Mouse (Mus musculus) forebrain, embryonic 12.5 days (tissue): ENCODE measurements around the gene Ntrk2. TPM values are rescaled to one million over a fixed set of nuclear protein-coding genes. Genes with fewer than 3 reads are reported as not detected.

Experiments
- ATAC-seq: fragments of 200-750 bp; cut with Nextera tagmentation; 2 replicates; pipeline ENCODE4 v1.8.0; 2017; ENCODE audit warnings: moderate TSS enrichment; ENCODE audit not compliant: low FRiP score
- H3K27ac ChIP-seq: fragments of 300-500 bp; sonication (generic); 2 replicates; pipeline ENCODE4 v1.5.1; 2016; ENCODE audit warnings: mild to moderate bottlenecking
- H3K27me3 ChIP-seq: fragments of 300-500 bp; sonication (generic); 2 replicates; pipeline ENCODE4 v1.6.1; 2016; ENCODE audit warnings: mild to moderate bottlenecking
- H3K36me3 ChIP-seq: fragments of 300-500 bp; sonication (generic); replicated peaks from 2 replicates; pipeline ENCODE4 v1.6.1; 2016; ENCODE audit warnings: mild to moderate bottlenecking
- H3K4me1 ChIP-seq: fragments of 300-500 bp; sonication (generic); 2 replicates; pipeline ENCODE4 v1.6.1; 2016
- H3K4me2 ChIP-seq: fragments of 300-500 bp; sonication (generic); 2 replicates; pipeline ENCODE4 v1.6.1; 2016; ENCODE audit warnings: mild to moderate bottlenecking, moderate library complexity
- H3K4me3 ChIP-seq: fragments of 300-500 bp; sonication (generic); replicated peaks from 2 replicates; pipeline ENCODE4 v1.5.1; 2016; ENCODE audit warnings: mild to moderate bottlenecking
- H3K9ac ChIP-seq: fragments of 300-500 bp; sonication (generic); 2 replicates; pipeline ENCODE4 v1.6.1; 2016; ENCODE audit warnings: mild to moderate bottlenecking
- H3K9me3 ChIP-seq: fragments of 300-500 bp; sonication (generic); 2 replicates; pipeline ENCODE4 v1.6.1; 2016
- WGBS: fragments of 180-500 bp; shearing (Covaris S2); methylation state at CpG from one replicate; pipeline ENCODE4 v1.1.7; 2016; 5-methylcytosine and 5-hydroxymethylcytosine counted together
- polyA plus RNA-seq: library from polyadenylated mRNA; unstranded; fragments of >200 nt; fragmentation: Nextera tagmentation; extraction: Ambion mirVana; gene quantifications from 2 replicates; pipeline ENCODE4 v1.2.1, GENCODE M21; 2016

Gene Ntrk2
- polyA plus RNA-seq, 1 experiment from 2014 or later = 51.7 TPM

DNA sequence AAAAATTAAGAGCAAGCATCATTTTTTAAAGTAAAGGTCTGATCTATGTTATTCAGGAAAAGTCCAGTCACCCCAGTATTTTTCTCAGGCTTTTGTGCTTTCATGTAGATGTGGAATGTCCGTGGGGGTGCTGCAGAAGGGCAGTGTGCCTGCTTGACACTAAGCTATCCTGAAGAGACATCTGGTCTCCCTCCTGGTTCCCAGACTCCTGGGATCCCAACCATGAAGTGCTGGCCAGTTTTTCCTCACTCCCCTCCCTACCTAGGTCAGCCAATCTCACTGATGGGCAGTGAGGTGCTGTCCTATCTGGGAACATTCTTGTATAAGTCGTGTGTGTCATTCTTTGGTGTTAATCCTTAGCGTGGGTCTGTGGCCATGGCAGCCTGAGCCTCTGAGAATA, 369.7 kb downstream of the Ntrk2 start:
- no peak overlapping the region for H3K27ac ChIP-seq
- no peak for ATAC-seq
- no peak overlapping the region for H3K4me2 ChIP-seq
- no peaks in the 10 kb centered on the region for H3K27me3 ChIP-seq
- H3K9me3 ChIP-seq = no peaks in the 10 kb centered on the region
- WGBS = 60% methylated on average over 3 of the region's 3 CpGs
- no peak overlapping the region for H3K4me3 ChIP-seq
- H3K4me1 ChIP-seq = peaks cover 14% of the 10 kb centered on the region; the same call in 1 of the 2 replicates
- no peak overlapping the region for H3K9ac ChIP-seq
- no peaks in the 10 kb centered on the region for H3K36me3 ChIP-seq

DNA sequence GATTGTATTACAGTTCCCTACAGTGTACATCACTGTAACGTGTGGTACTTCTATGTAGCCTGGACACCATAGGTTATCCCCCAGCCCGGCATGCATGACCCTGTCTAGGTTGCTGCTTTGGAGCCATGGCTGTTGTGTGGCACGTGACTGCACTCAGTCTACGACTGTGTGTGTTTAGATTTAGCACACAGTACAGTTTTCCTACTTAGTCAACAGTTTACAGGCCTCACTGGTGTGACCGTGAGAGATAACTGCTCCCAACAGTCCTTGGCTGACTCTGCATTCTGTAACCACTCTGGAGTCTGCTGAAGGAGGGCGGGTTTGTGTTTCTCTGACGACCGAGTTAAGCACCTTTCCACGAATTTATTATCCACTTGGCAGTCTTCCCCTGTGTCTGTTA, 370.1 kb downstream of the Ntrk2 start:
- 83% methylated on average over 9 of the region's 9 CpGs for WGBS
- no peak for ATAC-seq
- no peak overlapping the region for H3K4me3 ChIP-seq
- no peak overlapping the region for H3K4me2 ChIP-seq
- H3K9me3 ChIP-seq = no peaks in the 10 kb centered on the region
- peaks cover 19% of the 10 kb centered on the region; the same call in 1 of the 2 replicates for H3K4me1 ChIP-seq
- H3K27me3 ChIP-seq = no peaks in the 10 kb centered on the region
- no peaks in the 10 kb centered on the region for H3K36me3 ChIP-seq
- H3K27ac ChIP-seq = no peak overlapping the region
- H3K9ac ChIP-seq = no peak overlapping the region

GRCm38 (mm10) chr13:59177003-59177402, 370.6 kb downstream of the Ntrk2 start:
- H3K27me3 ChIP-seq = no peaks in the 10 kb centered on the region
- H3K4me3 ChIP-seq = no peak overlapping the region
- peaks cover 21% of the 10 kb centered on the region; the same call in 1 of the 2 replicates for H3K4me1 ChIP-seq
- WGBS = 71% methylated on average over 9 of the region's 9 CpGs
- H3K27ac ChIP-seq = no peak overlapping the region
- no peak for ATAC-seq
- no peaks in the 10 kb centered on the region for H3K9me3 ChIP-seq
- no peaks in the 10 kb centered on the region for H3K36me3 ChIP-seq
- H3K9ac ChIP-seq = no peak overlapping the region
- H3K4me2 ChIP-seq = no peak overlapping the region

- no peak for ATAC-seq
- 82% methylated on average over 4 of the region's 4 CpGs for WGBS
Measured at GRCm38 (mm10) chr13:59179986-59180385, 373.6 kb downstream of the Ntrk2 start.

GRCm38 (mm10) chr13:59180781-59181180, 374.4 kb downstream of the Ntrk2 start:
- Histone ChIP-seq H3K9ac (no peak overlapping the region), H3K27me3 (no peaks in the 10 kb centered on the region), H3K4me1 (peaks cover 21% of the 10 kb centered on the region; the same call in 1 of the 2 replicates), H3K36me3 (no peaks in the 10 kb centered on the region), H3K4me3 (no peak overlapping the region), H3K27ac (no peak overlapping the region), H3K4me2 (no peak overlapping the region), H3K9me3 (no peaks in the 10 kb centered on the region)
- 77% methylated on average over 10 of the region's 10 CpGs for WGBS
- no peak for ATAC-seq

More at GRCm38 (mm10) chr13:59179986-59180385, 373.6 kb downstream of the Ntrk2 start:
- Histone ChIP-seq H3K4me3 (no peak overlapping the region), H3K36me3 (no peaks in the 10 kb centered on the region), H3K4me1 (peaks cover 21% of the 10 kb centered on the region; the same call in 1 of the 2 replicates), H3K27ac (no peak overlapping the region), H3K27me3 (no peaks in the 10 kb centered on the region), H3K9me3 (no peaks in the 10 kb centered on the region), H3K9ac (no peak overlapping the region), H3K4me2 (no peak overlapping the region)

DNA sequence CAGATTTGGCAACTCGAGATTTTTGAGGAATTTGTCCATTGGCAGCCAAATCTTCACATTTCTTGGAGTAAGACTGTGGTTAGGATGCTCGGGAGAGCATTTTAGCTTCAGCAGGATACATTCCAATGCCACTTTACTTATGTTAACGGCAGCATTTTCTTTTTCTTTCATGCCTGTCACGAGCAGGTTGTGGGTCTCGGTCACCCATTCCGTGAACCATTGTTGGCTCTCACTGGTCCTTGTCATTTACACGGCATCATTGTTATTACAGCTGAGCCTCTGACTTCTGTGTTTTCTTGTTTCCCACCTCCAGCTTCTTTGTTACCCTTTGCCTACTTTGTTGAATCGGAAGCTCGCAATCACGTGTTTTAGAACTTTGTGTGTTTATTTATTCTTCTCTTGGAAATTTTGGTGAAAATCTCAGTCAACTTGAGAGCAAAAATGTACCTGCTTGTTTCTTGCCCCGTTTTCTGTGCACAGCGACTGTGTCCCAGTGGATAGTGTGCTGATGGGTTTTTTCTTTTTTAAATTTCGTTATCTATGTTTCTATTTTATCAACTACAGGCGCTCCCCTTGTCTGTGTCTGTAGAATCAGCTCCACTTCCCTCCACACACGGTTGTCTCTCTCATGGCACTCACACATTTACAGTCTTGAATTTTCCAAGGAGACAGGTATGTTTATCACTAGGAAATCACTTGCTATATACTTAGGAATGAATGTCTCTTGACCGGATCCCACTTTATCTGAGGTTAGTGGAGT, 375.0 kb downstream of the Ntrk2 start:
- no peak overlapping the region for H3K4me2 ChIP-seq
- H3K36me3 ChIP-seq = no peaks in the 10 kb centered on the region
- H3K27me3 ChIP-seq = no peaks in the 10 kb centered on the region
- no peaks in the 10 kb centered on the region for H3K9me3 ChIP-seq
- WGBS = 69% methylated on average over 16 of the region's 16 CpGs
- H3K9ac ChIP-seq = no peak overlapping the region
- peaks cover 20% of the 10 kb centered on the region; the same call in 1 of the 2 replicates for H3K4me1 ChIP-seq
- no peak for ATAC-seq
- H3K4me3 ChIP-seq = no peak overlapping the region
- no peak overlapping the region for H3K27ac ChIP-seq

- Histone ChIP-seq H3K4me2 (no peak overlapping the region), H3K9ac (no peak overlapping the region), H3K36me3 (no peaks in the 10 kb centered on the region), H3K9me3 (no peaks in the 10 kb centered on the region), H3K4me1 (peaks cover 12% of the 10 kb centered on the region; the same call in 1 of the 2 replicates), H3K4me3 (no peak overlapping the region), H3K27ac (no peak overlapping the region), H3K27me3 (no peaks in the 10 kb centered on the region)
- 64% methylated on average over 5 of the region's 5 CpGs for WGBS
- no peak for ATAC-seq
Measured at GRCm38 (mm10) chr13:59182630-59183029, 376.3 kb downstream of the Ntrk2 start.

Other genes with a start within 250 kb of the Ntrk2 start
- not detected in 2 replicates for gene Slc28a3, start 195.7 kb upstream of the Ntrk2 start, polyA plus RNA-seq